Mouse (Mus musculus) limb, embryonic 14.5 days (tissue): ENCODE data around the gene Gstt2. TPM values are rescaled to one million over a fixed set of nuclear protein-coding genes. Genes with fewer than 3 reads are reported as not detected.

Source experiments
- ATAC-seq: fragments of 200-750 bp; cut with Nextera tagmentation; 2 replicates; pipeline ENCODE4 v1.8.0; 2017; ENCODE audit warnings: low read depth, moderate number of reproducible peaks, moderate TSS enrichment; ENCODE audit not compliant: low FRiP score
- DNase-seq: peaks from one replicate; pipeline ENCODE4 v3.0.0-alpha.2; 2015; ENCODE audit warnings: low spot score
- H3K27ac ChIP-seq: fragments of 300-500 bp; sonication (generic); replicated peaks from 2 replicates; pipeline ENCODE4 v1.5.1; 2014; ENCODE audit warnings: low read depth, mild to moderate bottlenecking, low read length, moderate library complexity, mixed read lengths
- H3K27me3 ChIP-seq: fragments of 300-500 bp; sonication (generic); 2 replicates; pipeline ENCODE4 v1.6.1; 2014; ENCODE audit warnings: low read length, mixed read lengths; ENCODE audit not compliant: control insufficient read depth, insufficient read depth
- H3K36me3 ChIP-seq: fragments of 300-500 bp; sonication (generic); 2 replicates; pipeline ENCODE4 v1.6.1; 2014; ENCODE audit warnings: mild to moderate bottlenecking, low read length, moderate library complexity, mixed read lengths; ENCODE audit not compliant: control insufficient read depth, insufficient read depth
- H3K4me1 ChIP-seq: fragments of 300-500 bp; sonication (generic); 2 replicates; pipeline ENCODE4 v1.6.1; 2014; ENCODE audit warnings: antibody characterized with exemption, low read length, mixed read lengths; ENCODE audit not compliant: control insufficient read depth, insufficient read depth
- H3K4me2 ChIP-seq: fragments of 300-500 bp; sonication (generic); replicated peaks from 2 replicates; pipeline ENCODE4 v1.6.1; 2014; ENCODE audit warnings: low read depth, mild to moderate bottlenecking, low read length, moderate library complexity; ENCODE audit not compliant: severe bottlenecking
- H3K4me3 ChIP-seq: fragments of 300-500 bp; sonication (generic); replicated peaks from 2 replicates; pipeline ENCODE4 v1.5.1; 2014; ENCODE audit warnings: low read length
- H3K9ac ChIP-seq: fragments of 300-500 bp; sonication (generic); 2 replicates; pipeline ENCODE4 v1.6.1; 2014; ENCODE audit warnings: mild to moderate bottlenecking, low read depth, low read length, moderate library complexity; ENCODE audit not compliant: severe bottlenecking
- H3K9me3 ChIP-seq: fragments of 300-500 bp; sonication (generic); 2 replicates; pipeline ENCODE4 v1.6.1; 2016; ENCODE audit warnings: low read length; ENCODE audit not compliant: control insufficient read depth
- POLR2A ChIP-seq: fragments of 200-500 bp; IDR thresholded peaks from 2 replicates; pipeline ENCODE4 v1.8.0; 2012; ENCODE audit warnings: inconsistent platforms, mild to moderate bottlenecking, moderate library complexity, borderline replicate concordance; ENCODE audit not compliant: insufficient read depth, insufficient read length; ENCODE audit errors: extremely low read depth
- WGBS: fragments of 180-500 bp; shearing (Covaris S2); extraction: QIAGEN DNeasy Blood & Tissue Kit; methylation state at CpG from one replicate; pipeline ENCODE4 v1.1.7; 2014; 5-methylcytosine and 5-hydroxymethylcytosine counted together
- polyA plus RNA-seq, 2 experiments: library from polyadenylated mRNA; depleted of rRNA in 1 of 2; stranded (reverse) in 1 of 2; unstranded in 1 of 2; fragments of >200 nt; fragmentation: Nextera tagmentation in 1 of 2; extraction: Ambion mirVana in 1 of 2; gene quantifications; 2 replicates each; pipeline versions ENCODE4 v1.2.1 to v1.2.3; 2012 to 2014

The Gstt2 gene
- polyA plus RNA-seq, 2 experiments: 12.3 to 24.8 TPM

GRCm38 (mm10) chr10:75798176-75798696 is 39.0 kb downstream of the Gstt2 start, which contains the start of gene Gstt1:
Gstt1 (minus strand) TSS chr10:75798584.
- Histone ChIP-seq H3K4me1 (peaks cover 7% of the 10 kb centered on the region), H3K27me3 (no peaks in the 10 kb centered on the region), H3K4me2 (peak within 1 kb of the TSS; percentile 65), H3K27ac (no peak within 1 kb of the TSS), H3K4me3 (peak within 1 kb of the TSS; percentile 43), H3K9ac (peak within 1 kb of the TSS; percentile 46), H3K36me3 (no peaks in the 10 kb centered on the region), H3K9me3 (no peaks in the 10 kb centered on the region)
- peak; percentile 44; the same call in 1 of the 2 replicates for ATAC-seq
- peak; percentile 62 for DNase-seq
- WGBS: 4% methylated on average over 18 of the region's 18 CpGs
- TF ChIP-seq POLR2A: no peak

- H3K27me3 ChIP-seq: no peaks in the 10 kb centered on the region
- peak; percentile 44 for ATAC-seq
- no peaks in the 10 kb centered on the region for H3K9me3 ChIP-seq
- peaks cover 7% of the 10 kb centered on the region for H3K4me1 ChIP-seq
- WGBS: 0% methylated on average over 12 of the region's 12 CpGs
- peak overlapping the region; percentile 43 for H3K4me3 ChIP-seq
- DNase-seq: no peak
- H3K27ac ChIP-seq: no peak overlapping the region
- H3K36me3 ChIP-seq: no peaks in the 10 kb centered on the region
- no peak for TF ChIP-seq POLR2A
- H3K4me2 ChIP-seq: peak overlapping the region; percentile 65
- peak overlapping the region; percentile 46 for H3K9ac ChIP-seq
Measured at GRCm38 (mm10) chr10:75797619-75798175, 39.5 kb downstream of the Gstt2 start.

GRCm38 (mm10) chr10:75796731-75797516 is 40.3 kb downstream of the Gstt2 start:
- Histone ChIP-seq H3K9ac (peak overlapping the region; percentile 46; the same call in 1 of the 2 replicates), H3K27ac (no peak overlapping the region), H3K36me3 (no peaks in the 10 kb centered on the region), H3K4me1 (peaks cover 7% of the 10 kb centered on the region), H3K27me3 (no peaks in the 10 kb centered on the region), H3K4me2 (peak overlapping the region; percentile 65), H3K4me3 (peak overlapping the region; percentile 43), H3K9me3 (no peaks in the 10 kb centered on the region)
- DNase-seq (no peak), ATAC-seq (no peak)
- WGBS: 41% methylated on average over 11 of the region's 11 CpGs
- no peak for TF ChIP-seq POLR2A

- Histone ChIP-seq H3K9me3 (no peaks in the 10 kb centered on the region), H3K27ac (no peak overlapping the region), H3K9ac (no peak overlapping the region), H3K27me3 (no peaks in the 10 kb centered on the region), H3K4me3 (no peak overlapping the region), H3K4me1 (peaks cover 7% of the 10 kb centered on the region), H3K36me3 (no peaks in the 10 kb centered on the region), H3K4me2 (no peak overlapping the region)
- no peak for ATAC-seq
- peak; percentile 59 for DNase-seq
- TF ChIP-seq POLR2A: no peak
- WGBS: 24% methylated on average over 3 of the region's 3 CpGs
Measured at GRCm38 (mm10) chr10:75794880-75795279, 42.3 kb downstream of the Gstt2 start.

GRCm38 (mm10) chr10:75790773-75791172 is 46.5 kb downstream of the Gstt2 start:
- DNase-seq (no peak), ATAC-seq (no peak)
- TF ChIP-seq POLR2A: no peak
- no peak overlapping the region for H3K27ac ChIP-seq
- WGBS: 15% methylated on average over 7 of the region's 7 CpGs
- no peaks in the 10 kb centered on the region for H3K9me3 ChIP-seq
- no peak overlapping the region for H3K4me2 ChIP-seq
- H3K36me3 ChIP-seq: no peaks in the 10 kb centered on the region
- no peak overlapping the region for H3K9ac ChIP-seq
- peaks cover 5% of the 10 kb centered on the region; the same call in 1 of the 2 replicates for H3K4me1 ChIP-seq
- no peaks in the 10 kb centered on the region for H3K27me3 ChIP-seq
- no peak overlapping the region for H3K4me3 ChIP-seq
